Mouse (Mus musculus): ENCODE measurements around the gene Hsd17b1.

DNA sequence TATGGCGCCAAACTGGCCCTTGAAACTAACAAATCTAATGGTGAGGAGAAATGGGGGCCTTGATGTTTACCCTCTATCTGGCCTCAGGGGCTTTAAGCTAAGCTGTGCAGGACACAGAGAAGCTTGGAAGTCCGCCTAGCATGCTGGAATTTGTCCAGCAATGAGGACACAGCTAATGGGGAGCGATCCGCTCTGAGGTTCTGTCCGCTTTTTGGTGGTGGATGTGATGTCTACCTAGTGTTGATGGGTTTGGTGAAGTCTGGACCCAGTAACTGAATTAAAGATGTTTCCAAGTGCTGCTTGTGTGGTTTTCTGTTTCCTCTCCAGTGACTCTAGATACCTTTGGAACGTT, 8.1 kb downstream of the Hsd17b1 start:
- no peak for TF ChIP-seq CTCF (IDR thresholded peaks at IDR 0.05; ENCODE audit: low read depth)
- no peak for TF ChIP-seq EP300 (IDR thresholded peaks at IDR 0.05; ENCODE audit: low read depth)
